Mouse (Mus musculus): ENCODE results near the gene 4930404N11Rik. TPM values are rescaled to one million over a fixed set of nuclear protein-coding genes. Genes with fewer than 3 reads are reported as not detected.

The 4930404N11Rik gene
- polyA plus RNA-seq, 2 experiments, result 0.37 to 0.43 TPM

DNA sequence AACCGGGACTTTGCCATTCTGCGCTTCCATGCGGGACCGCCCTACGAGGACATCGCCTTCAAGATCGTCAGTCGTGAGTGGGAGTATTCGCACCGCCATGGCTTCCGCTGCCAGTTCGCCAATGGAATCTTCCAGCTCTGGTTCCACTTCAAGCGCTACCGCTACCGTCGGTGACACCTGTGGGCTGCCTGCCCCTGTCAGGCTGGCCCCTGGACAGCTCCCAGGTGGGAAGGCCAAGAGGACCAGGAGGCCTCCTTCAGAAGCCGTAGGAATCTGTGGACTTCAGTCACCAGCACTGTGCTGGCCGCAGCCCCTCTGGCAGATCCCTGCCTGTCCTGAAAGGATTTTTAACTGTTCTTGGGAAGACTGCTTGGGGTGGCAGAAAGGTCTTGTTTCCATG is 39.8 kb downstream of the 4930404N11Rik start:
- Histone ChIP-seq H3K4me1 (ENCODE audit: control insufficient read depth, insufficient read depth, low read length) (peaks cover 28% of the 10 kb centered on the region), H3K4me3 (replicated peaks; ENCODE audit: low read length) (no peak overlapping the region), H3K9me3 (ENCODE audit: control insufficient read depth, low read length) (no peaks in the 10 kb centered on the region), H3K27me3 (ENCODE audit: control insufficient read depth, insufficient read depth, low read length) (no peaks in the 10 kb centered on the region), H3K9ac (ENCODE audit: low read depth, low read length, severe bottlenecking) (no peak overlapping the region), H3K27ac (replicated peaks; ENCODE audit: low read depth, low read length) (no peak overlapping the region), H3K4me2 (replicated peaks; ENCODE audit: low read depth, low read length, severe bottlenecking) (no peak overlapping the region), H3K36me3 (ENCODE audit: control insufficient read depth, insufficient read depth, low read length) (peaks cover 50% of the 10 kb centered on the region)
- no peak for TF ChIP-seq POLR2A (IDR thresholded peaks at IDR 0.05; ENCODE audit: borderline replicate concordance, extremely low read depth, insufficient read depth, insufficient read length)
- DNase-seq (ENCODE audit: low spot score) (no peak), ATAC-seq (ENCODE audit: low FRiP score, low read depth) (no peak)
- 95% methylated on average over 18 of the region's 18 CpGs for WGBS

GRCm38 (mm10) chr10:81325176-81325575 is 40.4 kb downstream of the 4930404N11Rik start:
- no peak overlapping the region for H3K4me2 ChIP-seq (replicated peaks; ENCODE audit: low read depth, low read length, severe bottlenecking)
- no peak overlapping the region for H3K27ac ChIP-seq (replicated peaks; ENCODE audit: low read depth, low read length)
- peaks cover 22% of the 10 kb centered on the region for H3K4me1 ChIP-seq (ENCODE audit: control insufficient read depth, insufficient read depth, low read length)
- no peak overlapping the region for H3K9ac ChIP-seq (ENCODE audit: low read depth, low read length, severe bottlenecking)
- H3K9me3 ChIP-seq (ENCODE audit: control insufficient read depth, low read length), result no peaks in the 10 kb centered on the region
- no peak for TF ChIP-seq POLR2A (IDR thresholded peaks at IDR 0.05; ENCODE audit: borderline replicate concordance, extremely low read depth, insufficient read depth, insufficient read length)
- no peaks in the 10 kb centered on the region for H3K27me3 ChIP-seq (ENCODE audit: control insufficient read depth, insufficient read depth, low read length)
- H3K36me3 ChIP-seq (ENCODE audit: control insufficient read depth, insufficient read depth, low read length), result peaks cover 50% of the 10 kb centered on the region
- H3K4me3 ChIP-seq (replicated peaks; ENCODE audit: low read length), result no peak overlapping the region
- no peak for ATAC-seq (ENCODE audit: low FRiP score, low read depth)
- DNase-seq (ENCODE audit: low spot score), result no peak
- whole genome bisulfite sequencing, result 96% methylated on average over 21 of the region's 21 CpGs

DNA sequence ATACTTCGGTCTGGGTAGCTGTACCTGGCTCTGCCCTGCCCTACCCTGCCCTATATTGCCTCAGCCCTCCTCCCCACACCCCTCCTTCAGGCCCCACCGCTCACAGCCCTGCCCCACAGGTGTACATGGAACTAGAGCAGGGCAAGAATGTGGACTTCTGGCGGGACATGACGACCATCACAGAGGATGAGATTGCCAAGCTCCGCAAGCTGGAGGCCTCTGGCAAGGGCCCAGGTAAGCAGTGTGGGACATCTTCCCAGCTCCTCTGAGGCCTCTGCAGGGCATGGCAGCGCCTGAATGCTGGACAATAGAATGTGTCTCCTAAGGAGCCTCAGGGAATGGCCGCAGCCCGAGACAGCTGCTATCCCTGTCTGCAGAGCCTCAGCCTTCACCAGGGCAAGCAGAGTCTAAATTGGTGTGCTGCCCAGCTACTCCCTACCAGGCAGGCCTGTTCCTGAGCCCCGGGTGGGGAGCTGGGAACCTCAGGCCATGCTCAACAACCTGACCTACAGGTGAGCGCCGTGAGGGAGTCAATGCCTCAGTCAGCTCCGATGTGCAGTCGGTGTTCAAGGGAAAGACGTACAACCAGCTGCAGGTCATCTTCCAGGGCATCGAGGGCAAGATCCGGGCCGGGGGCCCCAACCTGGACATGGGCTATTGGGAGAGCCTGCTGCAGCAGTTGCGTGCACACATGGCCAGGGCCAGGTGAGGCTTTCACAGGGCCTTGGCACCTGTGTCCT is 41.7 kb downstream of the 4930404N11Rik start:
- H3K9me3 ChIP-seq (ENCODE audit: control insufficient read depth, low read length), result no peaks in the 10 kb centered on the region
- ATAC-seq (ENCODE audit: low FRiP score, low read depth) (no peak), DNase-seq (ENCODE audit: low spot score) (no peak)
- no peak overlapping the region for H3K4me2 ChIP-seq (replicated peaks; ENCODE audit: low read depth, low read length, severe bottlenecking)
- no peak overlapping the region for H3K9ac ChIP-seq (ENCODE audit: low read depth, low read length, severe bottlenecking)
- no peak overlapping the region for H3K4me3 ChIP-seq (replicated peaks; ENCODE audit: low read length)
- WGBS, result 94% methylated on average over 18 of the region's 18 CpGs
- peaks cover 19% of the 10 kb centered on the region for H3K4me1 ChIP-seq (ENCODE audit: control insufficient read depth, insufficient read depth, low read length)
- H3K27ac ChIP-seq (replicated peaks; ENCODE audit: low read depth, low read length), result no peak overlapping the region
- H3K27me3 ChIP-seq (ENCODE audit: control insufficient read depth, insufficient read depth, low read length), result no peaks in the 10 kb centered on the region
- H3K36me3 ChIP-seq (ENCODE audit: control insufficient read depth, insufficient read depth, low read length), result peaks cover 53% of the 10 kb centered on the region
- no peak for TF ChIP-seq POLR2A (IDR thresholded peaks at IDR 0.05; ENCODE audit: borderline replicate concordance, extremely low read depth, insufficient read depth, insufficient read length)

DNA sequence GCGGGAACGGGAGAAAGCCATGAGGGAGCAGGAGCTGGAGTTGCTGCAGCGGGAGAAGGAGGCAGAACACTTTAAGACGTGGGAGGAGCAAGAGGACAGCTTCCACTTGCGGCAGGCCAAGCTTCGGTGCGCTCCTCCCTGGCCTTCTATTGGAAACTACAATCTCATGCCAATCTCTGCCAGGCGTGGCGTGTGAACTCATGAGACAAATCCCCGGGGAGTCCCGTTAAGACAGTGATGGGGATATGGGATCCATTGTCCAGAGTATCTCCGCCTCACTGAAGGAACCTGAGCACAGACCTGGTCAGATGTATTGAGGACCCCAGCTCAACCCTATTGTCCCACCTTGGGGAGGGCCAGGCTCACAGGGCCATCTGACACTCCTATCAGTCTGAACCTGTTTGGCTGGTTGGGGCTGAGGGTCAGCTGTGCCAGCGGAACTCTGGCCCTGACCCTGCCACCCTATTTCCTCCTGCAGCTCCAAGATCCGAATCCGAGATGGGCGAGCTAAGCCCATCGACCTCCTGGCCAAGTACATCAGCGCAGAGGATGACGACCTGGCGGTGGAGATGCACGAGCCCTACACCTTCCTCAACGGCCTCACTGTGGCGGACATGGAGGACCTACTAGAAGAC is 42.4 kb downstream of the 4930404N11Rik start:
- no peak overlapping the region for H3K4me3 ChIP-seq (replicated peaks; ENCODE audit: low read length)
- WGBS, result 94% methylated on average over 23 of the region's 23 CpGs
- H3K36me3 ChIP-seq (ENCODE audit: control insufficient read depth, insufficient read depth, low read length), result peaks cover 60% of the 10 kb centered on the region

DNA sequence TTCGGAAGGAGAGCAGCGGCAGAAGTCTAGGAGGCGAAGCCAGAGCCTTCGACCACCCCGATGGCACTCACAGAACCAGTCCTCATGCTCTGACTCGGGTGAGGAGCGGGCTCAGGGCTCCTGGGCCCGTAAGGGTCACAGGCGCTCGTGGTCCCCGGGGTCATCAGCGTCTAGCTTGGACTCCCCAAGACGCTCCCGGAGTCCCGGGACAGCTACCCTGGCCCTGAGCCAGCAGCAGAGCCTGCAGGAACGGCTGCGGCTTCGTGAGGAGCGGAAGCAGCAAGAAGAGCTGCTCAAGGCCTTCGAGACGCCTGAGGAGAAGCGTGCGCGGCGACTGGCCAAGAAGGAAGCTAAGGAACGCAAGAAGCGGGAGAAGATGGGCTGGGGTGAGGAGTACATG is 43.2 kb downstream of the 4930404N11Rik start:
- H3K27ac ChIP-seq (replicated peaks; ENCODE audit: low read depth, low read length), result no peak overlapping the region
- H3K4me3 ChIP-seq (replicated peaks; ENCODE audit: low read length), result no peak overlapping the region
- H3K9ac ChIP-seq (ENCODE audit: low read depth, low read length, severe bottlenecking), result no peak overlapping the region
- no peak for TF ChIP-seq POLR2A (IDR thresholded peaks at IDR 0.05; ENCODE audit: borderline replicate concordance, extremely low read depth, insufficient read depth, insufficient read length)
- peaks cover 68% of the 10 kb centered on the region for H3K36me3 ChIP-seq (ENCODE audit: control insufficient read depth, insufficient read depth, low read length)
- H3K4me1 ChIP-seq (ENCODE audit: control insufficient read depth, insufficient read depth, low read length), result peaks cover 15% of the 10 kb centered on the region
- H3K4me2 ChIP-seq (replicated peaks; ENCODE audit: low read depth, low read length, severe bottlenecking), result no peak overlapping the region
- ATAC-seq (ENCODE audit: low FRiP score, low read depth), result no peak
- no peaks in the 10 kb centered on the region for H3K9me3 ChIP-seq (ENCODE audit: control insufficient read depth, low read length)
- H3K27me3 ChIP-seq (ENCODE audit: control insufficient read depth, insufficient read depth, low read length), result no peaks in the 10 kb centered on the region
- DNase-seq (ENCODE audit: low spot score), result no peak
- WGBS, result 93% methylated on average over 27 of the region's 27 CpGs

More for the DNA sequence above, 42.4 kb downstream of the 4930404N11Rik start:
- Histone ChIP-seq H3K9me3 (ENCODE audit: control insufficient read depth, low read length) (no peaks in the 10 kb centered on the region), H3K27ac (replicated peaks; ENCODE audit: low read depth, low read length) (no peak overlapping the region), H3K9ac (ENCODE audit: low read depth, low read length, severe bottlenecking) (no peak overlapping the region), H3K4me1 (ENCODE audit: control insufficient read depth, insufficient read depth, low read length) (peaks cover 15% of the 10 kb centered on the region), H3K27me3 (ENCODE audit: control insufficient read depth, insufficient read depth, low read length) (no peaks in the 10 kb centered on the region), H3K4me2 (replicated peaks; ENCODE audit: low read depth, low read length, severe bottlenecking) (no peak overlapping the region)
- ATAC-seq (ENCODE audit: low FRiP score, low read depth) (no peak), DNase-seq (ENCODE audit: low spot score) (no peak)
- no peak for TF ChIP-seq POLR2A (IDR thresholded peaks at IDR 0.05; ENCODE audit: borderline replicate concordance, extremely low read depth, insufficient read depth, insufficient read length)

All from limb, embryonic 14.5 days (tissue).